Mouse (Mus musculus) lung, postnatal 0 days (tissue): Measurements from ENCODE around the gene Dnajb4.

Source experiments
- CTCF ChIP-seq: IDR thresholded peaks from 2 replicates; pipeline ENCODE4 v1.5.1; 2016; ENCODE audit warnings: antibody characterized with exemption, mild to moderate bottlenecking
- EP300 ChIP-seq: IDR thresholded peaks from 2 replicates; pipeline ENCODE4 v1.6.1; 2016; ENCODE audit warnings: antibody characterized with exemption, mild to moderate bottlenecking, control low read depth

- TF ChIP-seq EP300 (no peak), CTCF (no peak)
Measured at GRCm38 (mm10) chr3:152149863-152150262, 60.2 kb downstream of the Dnajb4 start.
